Mouse (Mus musculus): ENCODE data around the gene Med24. TPM values are rescaled to one million over a fixed set of nuclear protein-coding genes. Genes with fewer than 3 reads are reported as not detected.

Med24 gene
- polyA plus RNA-seq, 2 experiments from 2014 or later: 27.0 to 37.5 TPM

- no peak for ATAC-seq
Measured at GRCm38 (mm10) chr11:98765421-98766309, 36.4 kb upstream of the Med24 start.

DNA sequence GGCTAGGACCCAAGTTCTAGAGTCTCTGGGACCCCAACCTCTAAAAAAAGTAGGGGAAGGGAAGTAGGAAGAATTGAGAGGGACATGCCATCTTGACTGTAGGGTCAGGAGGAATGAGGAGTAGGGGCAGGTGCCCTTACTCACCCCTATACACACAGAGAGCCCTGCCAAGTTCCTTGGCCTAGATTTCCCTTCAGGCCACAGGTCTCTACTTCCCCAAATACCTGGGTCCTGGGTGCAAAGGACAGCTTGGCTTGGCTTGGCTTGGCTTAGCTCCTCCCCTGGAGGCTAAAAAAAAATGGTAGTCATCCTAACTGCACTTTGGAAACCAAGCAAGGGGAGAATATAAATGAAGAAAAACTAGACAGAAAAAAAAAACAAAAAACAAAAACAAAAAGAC, 35.5 kb upstream of the Med24 start:
- ATAC-seq: no peak

GRCm38 (mm10) chr11:98764091-98764490, 34.9 kb upstream of the Med24 start:
- no peak for ATAC-seq

DNA sequence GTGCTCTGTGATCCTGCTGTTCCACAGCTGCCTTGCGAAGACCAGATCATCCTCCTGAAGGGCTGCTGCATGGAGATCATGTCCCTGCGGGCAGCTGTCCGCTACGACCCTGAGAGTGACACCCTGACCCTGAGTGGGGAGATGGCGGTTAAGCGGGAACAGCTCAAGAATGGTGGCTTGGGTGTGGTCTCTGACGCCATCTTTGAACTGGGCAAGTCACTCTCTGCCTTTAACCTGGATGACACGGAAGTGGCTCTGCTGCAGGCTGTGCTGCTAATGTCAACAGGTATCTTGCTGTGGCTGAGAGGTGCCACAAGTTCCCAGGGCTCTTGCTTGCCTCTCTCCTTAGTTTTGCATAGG, 34.2 kb upstream of the Med24 start:
- no peak for ATAC-seq

GRCm38 (mm10) chr11:98762756-98763501, 33.7 kb upstream of the Med24 start:
- ATAC-seq: no peak

- ATAC-seq: no peak
Measured at GRCm38 (mm10) chr11:98761939-98762338, 32.7 kb upstream of the Med24 start.

- no peak for ATAC-seq
Measured at GRCm38 (mm10) chr11:98756711-98757110, 27.5 kb upstream of the Med24 start.

DNA sequence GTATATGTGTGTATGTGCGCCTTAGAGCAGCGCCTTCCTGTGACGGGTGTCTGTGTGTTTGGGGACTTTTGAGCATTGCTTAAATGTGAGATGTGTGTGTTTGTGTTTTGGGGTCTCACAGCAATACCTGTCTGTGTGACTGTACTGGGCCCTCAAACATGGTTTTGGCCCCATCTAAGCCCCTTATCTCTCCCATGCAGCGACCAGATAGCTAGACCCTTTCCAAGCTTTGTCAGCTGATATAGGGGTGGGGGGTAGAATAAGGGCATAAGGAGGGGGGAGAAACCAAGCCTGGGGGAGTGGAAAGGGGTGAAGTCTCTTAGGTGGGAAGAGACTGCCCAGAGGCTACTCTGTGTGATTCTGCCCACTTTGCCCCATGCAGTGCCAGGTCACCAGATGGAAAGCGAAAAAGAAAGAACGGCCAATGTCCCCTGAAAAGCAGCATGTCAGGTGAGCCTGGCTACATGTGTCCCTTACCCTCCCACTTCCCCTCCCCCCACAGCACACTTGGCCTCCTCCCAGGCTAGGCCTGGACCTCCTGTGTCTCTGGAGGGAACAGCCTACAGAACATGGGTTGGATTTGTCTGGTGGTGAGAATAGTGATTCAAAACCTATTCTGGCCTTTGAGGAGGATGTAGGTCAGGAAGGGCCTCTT, 26.6 kb upstream of the Med24 start:
- ATAC-seq: no peak

DNA sequence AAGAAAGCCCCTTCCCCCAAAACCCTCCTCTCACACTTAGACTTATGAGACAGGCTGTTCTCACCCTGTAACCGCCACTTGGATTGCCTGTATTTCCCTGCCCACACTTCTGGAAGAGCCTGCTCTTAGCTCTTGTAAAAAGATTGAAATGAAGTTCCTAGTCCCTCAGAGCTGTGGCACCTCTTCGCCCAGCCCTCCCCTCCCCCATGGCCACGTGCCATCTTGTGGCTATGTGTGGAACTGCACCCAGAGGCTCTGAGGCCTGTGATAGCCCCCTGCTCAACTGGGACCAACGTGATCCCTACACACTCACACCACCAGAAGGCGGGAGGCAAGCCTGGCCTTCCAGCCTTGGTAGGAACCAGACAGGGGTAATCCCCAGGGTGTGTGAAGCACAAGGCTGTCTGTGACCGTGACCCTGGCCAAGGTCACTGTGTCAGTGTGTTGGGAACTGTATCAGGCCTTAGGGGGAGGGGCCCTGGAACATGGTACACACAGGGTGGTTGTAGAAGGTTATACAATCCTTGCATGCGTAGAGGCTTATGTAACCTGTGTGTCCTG, 25.5 kb upstream of the Med24 start:
- peak; percentile 60 for ATAC-seq

GRCm38 (mm10) chr11:98754151-98754620, 25.0 kb upstream of the Med24 start:
- no peak for ATAC-seq

DNA sequence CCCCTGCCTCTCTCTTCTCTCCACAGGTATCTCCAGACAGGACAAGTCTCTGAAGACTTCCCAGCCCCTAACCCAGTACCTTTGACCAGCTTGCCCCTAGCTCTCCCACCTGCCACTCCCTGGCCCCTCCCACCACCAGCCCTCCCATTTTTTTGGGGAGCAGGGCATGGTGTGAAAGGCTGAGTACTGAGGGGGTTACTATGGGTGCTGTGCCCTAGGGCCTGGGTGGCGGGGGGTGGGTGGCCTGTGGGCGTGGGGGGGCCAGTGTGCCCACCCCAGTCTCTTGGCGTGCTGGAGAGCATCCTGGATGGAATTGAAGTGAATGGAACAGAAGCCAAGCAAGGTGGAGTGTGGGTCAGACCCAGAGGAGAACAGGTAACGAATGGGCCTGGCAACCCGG, 24.0 kb upstream of the Med24 start:
- ATAC-seq: no peak

DNA sequence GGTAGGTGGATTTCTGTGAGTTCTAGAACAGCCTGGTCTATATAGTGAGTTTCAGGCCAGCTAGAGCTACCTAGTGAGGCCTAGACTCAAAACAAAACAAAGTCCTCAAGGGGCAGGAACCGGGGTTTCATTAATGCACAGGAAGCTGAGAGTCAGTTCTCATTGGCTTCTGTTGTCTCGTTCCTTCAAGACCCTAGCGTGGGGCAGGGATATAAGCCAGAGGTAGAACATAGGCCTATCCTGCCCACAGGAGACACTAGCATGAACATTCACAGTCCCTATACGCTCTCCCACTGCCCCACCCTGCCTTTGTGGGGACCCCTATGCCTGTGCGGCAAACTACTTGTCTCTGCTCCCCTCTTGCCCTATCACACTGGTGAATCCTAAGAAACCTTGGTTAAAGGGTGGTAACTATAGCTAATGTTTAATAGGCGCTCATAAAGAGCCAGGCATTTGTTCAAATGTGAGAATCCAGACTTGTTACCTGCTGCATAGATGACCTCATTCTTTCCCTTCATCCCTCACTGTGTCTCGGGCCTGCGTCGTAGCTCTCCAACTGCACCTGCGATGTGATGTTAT, 23.4 kb upstream of the Med24 start:
- ATAC-seq: no peak

DNA sequence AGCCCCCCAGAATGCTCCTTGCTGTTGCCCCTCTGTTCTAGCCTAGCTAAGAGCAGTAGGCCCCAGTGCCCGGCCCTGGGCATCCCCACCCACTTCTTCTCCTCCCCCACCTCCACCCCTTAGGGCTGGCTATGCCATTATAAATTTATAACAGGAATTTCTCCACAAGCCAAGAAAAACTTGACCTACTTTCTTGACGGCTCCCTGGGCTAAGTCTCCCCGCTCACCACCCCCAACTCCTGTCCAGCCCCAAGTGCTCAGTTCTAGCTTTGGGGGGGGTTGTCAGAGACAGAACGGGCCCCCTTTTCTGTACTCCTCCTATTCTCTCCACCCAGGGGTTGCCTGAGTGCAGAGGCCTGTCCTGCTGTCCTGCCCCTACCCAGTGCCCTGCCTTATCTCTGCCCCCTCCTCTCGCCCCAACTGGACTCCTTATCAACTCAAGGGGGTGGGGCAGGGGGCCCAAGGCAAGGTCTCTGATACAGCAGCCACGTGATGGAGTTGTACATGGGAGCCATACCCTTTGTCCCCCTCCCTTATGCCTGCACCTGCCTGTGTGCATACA, 22.1 kb upstream of the Med24 start:
- no peak for ATAC-seq

- no peak for ATAC-seq
Measured at GRCm38 (mm10) chr11:98750351-98751201, 21.3 kb upstream of the Med24 start.

- ATAC-seq: no peak
Measured at GRCm38 (mm10) chr11:98749716-98750115, 20.5 kb upstream of the Med24 start.

GRCm38 (mm10) chr11:98748506-98749416, 19.5 kb upstream of the Med24 start:
- no peak for ATAC-seq

GRCm38 (mm10) chr11:98747804-98748505, 18.7 kb upstream of the Med24 start:
- peak; percentile 52 for ATAC-seq

DNA sequence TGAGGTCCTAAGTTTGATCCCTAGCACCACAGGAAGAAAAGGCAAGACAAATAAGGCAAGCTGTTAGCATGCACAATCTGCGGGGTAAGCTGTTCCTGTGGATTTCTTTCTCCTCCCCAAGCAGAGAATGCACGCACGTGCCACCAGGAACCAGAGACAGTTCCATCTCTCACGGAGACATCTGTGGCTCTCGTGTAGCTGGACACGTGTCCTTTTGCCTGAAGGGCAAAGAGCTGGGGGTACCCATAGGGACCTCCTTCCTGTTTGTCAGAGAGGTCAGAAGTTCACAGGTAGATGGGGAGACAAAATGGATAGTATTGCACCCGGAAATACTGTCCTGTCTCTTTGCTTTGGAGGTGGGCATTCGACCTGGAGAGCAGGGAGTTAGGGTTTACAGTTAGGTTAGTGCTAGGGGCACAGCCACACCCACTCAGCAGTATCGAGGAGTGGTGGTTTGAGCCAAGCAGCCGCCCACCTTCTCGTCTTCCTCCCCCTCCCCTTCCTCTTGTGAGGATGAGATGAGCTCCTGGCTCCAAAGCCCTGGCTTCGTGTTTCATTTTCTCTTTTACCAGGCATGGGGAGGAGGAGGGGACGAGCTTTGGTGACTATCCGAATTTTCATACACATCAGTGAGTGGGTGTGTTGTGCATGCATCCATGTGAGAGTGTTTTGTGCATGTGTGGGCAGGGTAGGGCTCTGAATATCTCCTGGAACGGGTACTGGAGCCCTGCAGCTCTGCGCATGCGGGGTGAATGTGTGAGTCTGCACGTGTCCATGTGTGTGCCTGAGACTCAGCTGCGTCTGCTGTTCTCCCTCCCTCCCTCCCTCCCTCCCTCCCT, 17.8 kb upstream of the Med24 start:
- ATAC-seq: peak; percentile 72

All from CD4-positive, CD25-positive, alpha-beta regulatory T cell, adult 4 months (primary cell).